Mouse (Mus musculus) left cerebral cortex, adult 2 months (tissue): ENCODE data around the gene Mb21d2. TPM values are rescaled to one million over a fixed set of nuclear protein-coding genes. Genes with fewer than 3 reads are reported as not detected.

Experiments used
- DNase-seq, 2 experiments: peaks; one replicate each; pipeline ENCODE4 v3.0.0; 2021 to 2022; ENCODE audit warnings: low spot score in 2 of 2, mixed read lengths in 1 of 2; ENCODE audit errors: extremely low spot score in 1 of 2
- H3K27ac ChIP-seq: fragments of 200-600 bp; 2 replicates; pipeline ENCODE4 v1.8.1; 2022
- H3K4me3 ChIP-seq: fragments of 200-600 bp; 2 replicates; pipeline ENCODE4 v1.8.1; 2022
- CTCF ChIP-seq: fragments of 200-600 bp; IDR thresholded peaks from 2 replicates; pipeline ENCODE4 v1.8.1; 2022; ENCODE audit warnings: antibody characterized with exemption, mild to moderate bottlenecking, moderate library complexity
- intact Hi-C: fragments of 180-260 bp; cut with DNase I; formaldehyde crosslinking; loops from one replicate; pipeline ENCODE4 v1.15.1; 2025
- total RNA-seq, 2 experiments: library from RNA; stranded (reverse); gene quantifications; 2 replicates each; pipeline ENCODE4 v1.2.3; 2021

The Mb21d2 gene
- total RNA-seq, 2 experiments from 2014 or later: 37.9 to 39.0 TPM

DNA sequence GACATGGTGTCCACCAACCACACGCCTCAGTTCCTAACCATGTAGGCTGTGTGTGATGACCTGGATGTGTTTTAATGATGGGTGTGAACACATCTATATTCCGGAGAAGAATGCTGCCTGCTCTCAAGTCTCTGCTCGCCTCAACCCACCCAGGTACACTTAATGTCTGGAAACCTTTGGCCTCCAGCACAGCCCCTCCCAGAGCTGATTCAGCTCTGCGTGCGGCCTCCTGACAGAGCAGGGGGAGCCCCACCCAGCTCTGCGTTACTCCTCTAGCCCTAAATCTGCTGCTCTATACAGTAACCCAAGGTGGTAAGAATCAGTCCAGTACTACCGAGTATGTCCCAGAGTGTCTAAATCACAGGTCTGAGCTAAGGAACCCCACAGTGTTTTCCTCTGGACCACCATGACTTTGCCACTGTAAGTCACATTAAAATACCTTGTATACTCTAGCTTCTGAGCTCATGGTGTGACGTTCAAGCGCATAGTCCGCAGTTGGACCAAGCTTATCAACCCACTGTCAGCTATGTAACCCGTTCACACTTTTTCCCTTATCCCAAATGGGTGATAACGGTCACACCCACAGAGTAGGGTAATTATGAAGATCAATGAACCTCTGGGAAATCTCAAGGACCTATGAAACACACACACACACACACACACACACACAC lies 49.7 kb downstream of the Mb21d2 start:
- no peak for DNase-seq
- no peak overlapping the region for H3K27ac ChIP-seq
- no peak for TF ChIP-seq CTCF
- no peak overlapping the region for H3K4me3 ChIP-seq
- intact Hi-C loops: loop anchor here (5.0 kb wide), 1 partner anchor 48 kb away; the partner anchor contains the start of gene Mb21d2

DNA sequence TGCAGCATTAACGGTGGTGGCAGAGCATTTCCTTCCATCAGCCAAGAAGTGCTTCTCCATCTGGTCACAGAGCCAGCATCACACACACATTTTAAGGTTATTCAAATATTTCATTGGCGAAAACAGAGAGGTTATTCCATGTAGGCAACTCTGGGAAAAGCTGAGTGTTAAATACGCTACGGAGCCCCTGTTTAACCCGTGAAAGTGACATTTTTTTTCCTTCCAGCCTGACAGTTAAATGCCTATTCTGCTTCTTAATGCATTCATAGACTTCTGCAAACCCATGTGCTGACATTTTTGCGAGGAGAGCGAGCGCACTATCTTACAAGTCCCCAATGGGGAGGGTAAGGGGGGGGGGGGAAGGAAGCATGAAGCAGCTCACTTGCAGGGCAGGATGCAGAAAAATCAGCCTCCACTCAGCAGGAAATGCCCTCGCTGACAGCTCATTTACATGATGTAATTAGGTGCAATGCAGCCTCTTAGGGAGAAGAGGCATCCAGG lies 52.3 kb downstream of the Mb21d2 start:
- intact Hi-C loops: no loop called here
- Histone ChIP-seq H3K4me3 (no peak overlapping the region), H3K27ac (no peak overlapping the region; the same call in 1 of the 2 replicates)
- no peak for TF ChIP-seq CTCF
- no peak for DNase-seq

DNA sequence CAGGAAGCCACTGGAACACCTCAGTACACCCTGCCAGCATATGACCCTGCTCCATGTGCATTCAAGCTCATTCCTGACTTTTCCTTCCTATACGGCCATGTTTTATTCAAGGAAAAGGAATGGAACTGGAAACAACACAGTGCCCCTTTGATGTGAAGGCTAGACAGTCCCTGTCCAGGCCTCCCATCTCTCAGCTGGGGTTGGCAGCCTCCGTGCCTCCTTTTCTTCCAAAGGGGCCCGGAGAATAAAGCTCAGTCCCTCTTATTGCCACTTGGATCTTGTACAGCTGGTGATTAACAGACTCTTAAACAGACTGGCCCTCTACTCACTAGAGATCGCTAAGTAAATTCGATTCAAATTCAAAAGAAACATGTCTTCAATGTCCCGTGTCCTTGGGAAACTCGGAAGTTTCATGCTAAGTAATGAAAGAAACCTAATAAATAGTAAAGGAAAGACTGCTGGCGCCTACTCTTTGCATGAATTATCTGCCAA lies 56.0 kb downstream of the Mb21d2 start:
- Histone ChIP-seq H3K4me3 (no peak overlapping the region), H3K27ac (no peak overlapping the region)
- no peak for TF ChIP-seq CTCF
- intact Hi-C loops: no loop called here
- DNase-seq: no peak

DNA sequence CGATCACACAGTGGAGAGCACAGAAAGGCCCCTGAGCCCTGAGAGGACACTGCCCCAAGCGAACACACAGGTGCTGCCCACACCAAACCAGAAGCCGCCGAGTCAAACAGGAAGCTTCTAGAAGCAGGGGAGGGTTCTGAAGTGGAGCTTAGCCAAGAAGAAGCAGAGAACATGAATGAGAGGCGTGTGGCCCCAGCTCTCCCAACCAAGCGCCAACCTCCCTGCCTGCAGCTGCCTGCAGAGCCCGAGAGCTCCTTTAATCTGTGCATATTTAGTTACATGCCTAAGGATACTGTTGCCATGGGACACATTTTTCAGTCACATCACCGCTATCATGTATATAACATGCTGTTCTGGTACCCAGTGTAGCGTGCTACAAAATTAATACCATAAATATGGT lies 58.6 kb downstream of the Mb21d2 start:
- Histone ChIP-seq H3K27ac (no peak overlapping the region), H3K4me3 (no peak overlapping the region)
- TF ChIP-seq CTCF: no peak
- intact Hi-C loops: no loop called here
- no peak for DNase-seq

DNA sequence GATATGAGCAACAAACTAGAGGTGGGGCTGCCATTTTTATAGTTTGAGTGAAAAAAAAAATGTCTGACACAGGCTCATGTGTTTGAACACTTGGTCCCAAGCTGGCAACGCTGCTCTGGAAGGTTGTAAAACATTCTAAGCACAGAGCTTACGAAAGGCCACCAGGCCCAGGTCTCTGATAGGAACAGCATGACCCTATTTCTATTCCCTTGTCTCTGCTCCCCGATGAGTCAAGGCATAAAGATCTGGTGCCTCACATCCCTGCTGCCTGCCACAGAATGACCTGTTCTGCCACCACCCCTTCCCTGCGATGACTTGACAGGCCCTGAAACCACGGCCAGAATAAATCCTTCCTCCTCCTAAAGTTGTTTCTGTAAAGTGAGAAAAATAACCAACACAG lies 59.0 kb downstream of the Mb21d2 start:
- no peak overlapping the region for H3K4me3 ChIP-seq
- H3K27ac ChIP-seq: no peak overlapping the region
- DNase-seq: no peak
- intact Hi-C loops: no loop called here
- no peak for TF ChIP-seq CTCF

DNA sequence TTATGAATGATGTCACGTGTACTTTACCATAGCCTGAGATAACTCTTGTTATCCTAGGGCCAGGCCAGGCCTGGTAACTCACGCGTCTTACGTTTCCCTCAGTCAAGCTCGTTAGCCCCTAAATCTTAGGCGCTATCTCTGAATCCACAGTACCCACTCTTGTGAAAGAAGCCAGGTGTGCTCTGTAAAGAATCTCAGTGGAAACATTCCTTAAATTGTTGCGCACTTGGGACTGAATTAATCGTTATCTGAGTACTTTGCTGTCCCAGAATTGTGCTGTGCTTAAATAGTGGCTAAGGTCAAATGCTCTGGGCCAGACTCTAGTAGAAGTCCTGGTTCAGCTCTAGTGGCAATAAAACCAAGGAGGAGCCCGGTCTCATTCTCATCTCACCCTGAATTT lies 60.6 kb downstream of the Mb21d2 start:
- intact Hi-C loops: no loop called here
- DNase-seq: no peak
- no peak for TF ChIP-seq CTCF
- no peak overlapping the region for H3K4me3 ChIP-seq
- H3K27ac ChIP-seq: no peak overlapping the region

DNA sequence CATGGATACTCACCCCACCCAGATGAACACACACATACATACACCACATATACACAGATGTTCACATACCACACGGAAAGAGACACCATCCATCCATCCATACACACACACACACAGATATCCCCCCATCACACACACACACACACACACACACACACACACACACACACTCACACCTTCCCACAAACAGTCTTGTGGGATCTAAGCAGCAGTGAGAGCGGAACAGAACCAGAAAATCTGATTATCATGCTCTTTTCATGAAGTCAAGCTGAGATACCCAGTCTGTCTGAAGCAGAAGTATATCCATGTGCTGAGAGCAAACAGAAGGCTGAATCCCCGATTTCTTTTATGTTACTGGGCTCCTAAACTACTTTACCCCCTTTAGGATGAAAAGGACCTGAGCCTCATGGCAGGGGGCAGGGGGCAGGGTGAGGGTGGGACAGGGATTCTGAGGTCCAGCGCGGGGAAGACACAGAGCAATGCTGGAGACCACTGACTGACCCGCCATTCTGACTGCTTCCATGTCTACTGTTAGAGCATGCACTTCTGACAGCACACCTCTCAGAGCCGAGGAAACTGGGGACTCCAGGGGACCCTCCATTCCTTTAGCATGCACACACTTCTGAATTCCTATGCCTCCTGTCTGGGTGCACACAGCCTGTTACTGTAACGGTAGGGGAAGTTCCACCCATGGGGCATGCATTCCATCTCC lies 62.7 kb downstream of the Mb21d2 start:
- no peak for DNase-seq
- intact Hi-C loops: no loop called here
- TF ChIP-seq CTCF: no peak
- Histone ChIP-seq H3K27ac (no peak overlapping the region), H3K4me3 (no peak overlapping the region)

DNA sequence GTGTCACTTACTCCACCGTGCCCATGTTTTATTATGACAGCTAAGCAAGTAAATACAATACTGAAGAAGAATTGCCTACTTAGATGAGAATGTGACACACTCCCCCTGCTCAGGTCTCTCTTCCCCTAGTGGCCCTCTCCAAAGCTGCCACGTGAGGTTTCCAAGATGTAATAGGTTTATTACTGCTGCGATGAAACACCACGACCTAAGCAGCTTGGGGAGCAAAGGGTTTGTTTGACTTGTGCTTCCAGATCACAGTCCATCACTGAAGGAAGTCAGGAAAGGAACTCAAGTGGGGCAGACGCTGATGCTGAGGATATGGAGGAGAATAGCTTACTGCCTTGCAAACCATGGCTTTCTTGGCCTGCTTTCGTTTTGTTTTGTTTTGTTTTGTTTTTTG lies 65.9 kb downstream of the Mb21d2 start:
- intact Hi-C loops: no loop called here
- no peak for TF ChIP-seq CTCF
- no peak for DNase-seq

DNA sequence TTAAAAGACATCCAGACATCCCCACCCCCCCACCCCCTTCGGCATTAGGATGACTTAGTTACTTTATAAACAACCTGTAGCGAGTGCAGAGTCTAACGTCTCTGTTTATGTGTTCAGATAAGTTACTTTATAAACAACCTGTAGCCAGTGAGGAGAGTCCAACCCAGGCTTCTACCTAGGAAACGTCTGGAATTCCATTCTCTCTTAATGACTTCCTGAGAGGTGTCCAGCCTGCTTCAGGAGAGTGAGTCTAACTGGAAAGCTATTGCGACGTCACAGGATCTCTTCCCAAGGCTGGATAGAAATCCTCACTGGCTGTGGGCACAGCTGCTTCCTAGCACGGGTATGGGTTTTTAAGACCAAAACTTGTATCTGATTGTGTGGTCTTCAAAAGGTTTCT lies 67.4 kb downstream of the Mb21d2 start:
- Histone ChIP-seq H3K27ac (no peak overlapping the region), H3K4me3 (no peak overlapping the region)
- intact Hi-C loops: no loop called here
- no peak for TF ChIP-seq CTCF
- no peak for DNase-seq

More for the DNA sequence above, 65.9 kb downstream of the Mb21d2 start:
- H3K4me3 ChIP-seq: no peak overlapping the region
- H3K27ac ChIP-seq: no peak overlapping the region

DNA sequence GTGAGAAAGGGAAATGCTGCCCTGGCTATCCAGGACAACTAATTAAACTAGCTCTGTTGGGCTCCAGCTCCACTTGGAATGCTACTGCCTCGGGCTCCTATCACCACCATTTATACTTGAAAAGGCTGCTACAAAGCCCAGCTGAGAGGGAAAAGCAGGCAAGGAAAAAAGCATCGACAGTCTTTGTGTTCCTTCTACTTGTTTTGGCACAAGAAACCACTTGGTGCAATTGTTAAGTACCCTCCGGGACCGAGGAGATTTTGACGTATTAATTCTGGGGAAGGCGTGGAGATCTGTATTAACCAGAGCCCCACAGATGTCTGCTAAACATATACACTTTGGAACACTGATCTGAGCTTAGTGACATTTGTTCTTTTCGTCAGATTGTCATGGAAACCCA lies 69.8 kb downstream of the Mb21d2 start:
- intact Hi-C loops: no loop called here
- no peak overlapping the region for H3K27ac ChIP-seq
- H3K4me3 ChIP-seq: no peak overlapping the region
- DNase-seq: no peak
- no peak for TF ChIP-seq CTCF

DNA sequence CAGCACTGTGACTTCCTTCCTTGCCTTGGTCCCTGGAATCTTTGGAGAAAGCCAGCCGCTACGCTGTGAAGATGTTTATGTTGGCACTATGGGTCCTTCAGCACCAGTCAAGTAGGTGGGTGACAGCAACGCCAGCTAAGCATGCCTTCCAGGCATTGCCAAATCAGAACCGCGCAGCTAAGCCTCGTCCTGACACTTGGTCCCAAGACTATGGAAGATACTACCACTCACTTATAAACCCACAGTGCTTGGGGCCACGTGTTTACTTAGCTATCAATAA lies 70.5 kb downstream of the Mb21d2 start:
- intact Hi-C loops: no loop called here
- TF ChIP-seq CTCF: no peak

DNA sequence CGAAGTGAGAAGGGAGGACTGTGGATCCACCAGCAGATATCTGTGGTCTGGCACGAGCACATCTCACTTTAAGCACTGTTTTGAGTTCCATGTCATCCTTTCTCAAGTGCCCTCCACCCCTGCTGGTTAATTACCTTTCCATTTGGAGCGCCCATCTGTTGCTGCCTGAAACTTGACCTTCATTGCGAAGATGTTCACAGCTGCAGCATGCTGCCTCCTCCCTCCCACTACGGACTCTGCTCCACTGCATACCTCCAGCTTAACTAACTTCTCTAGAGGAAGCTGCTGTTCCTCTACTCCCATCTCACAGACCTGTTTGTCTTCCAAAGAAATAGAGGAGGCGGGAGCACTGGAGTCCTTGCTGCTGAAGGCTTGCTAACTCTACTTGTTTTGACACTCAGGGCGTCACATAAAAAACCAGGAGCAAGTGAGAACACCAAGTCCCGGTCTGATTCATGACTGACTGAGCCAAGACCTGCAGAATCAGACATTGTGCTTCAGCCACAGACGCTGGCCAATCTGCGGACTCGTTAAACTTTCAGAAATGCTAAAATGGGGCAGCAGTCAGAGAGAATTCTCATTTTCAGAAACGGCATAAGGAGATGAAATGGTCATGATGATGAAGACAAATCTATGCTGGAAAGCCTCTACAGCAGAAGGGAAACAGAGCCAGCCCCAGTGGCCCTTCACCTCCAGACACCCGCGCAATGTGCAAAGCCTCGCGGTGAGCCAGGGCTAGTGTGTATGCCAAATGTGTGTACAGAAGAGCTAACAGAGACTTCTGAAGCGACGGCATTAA lies 71.1 kb downstream of the Mb21d2 start:
- no peak for DNase-seq
- H3K4me3 ChIP-seq: no peak overlapping the region
- no peak overlapping the region for H3K27ac ChIP-seq
- intact Hi-C loops: no loop called here
- no peak for TF ChIP-seq CTCF

More for the DNA sequence above, 70.5 kb downstream of the Mb21d2 start:
- no peak for DNase-seq
- H3K27ac ChIP-seq: no peak overlapping the region
- H3K4me3 ChIP-seq: no peak overlapping the region
